17 mouse cellular contexts compared by ENCODE assay signal in genomic region chr9:53615246-53615645, GRCm38 (mm10).
"Had no signal": no experiment of that assay in that cellular context is flagged by ENCODE, and none has a peak within 500 bp of the region (broad histone marks: within the 10 kb centered on the region; RNA-seq: fewer than 3 reads in every experiment).

No protein-coding gene starts in this region.

- H3K4me3 ChIP-seq: layer of hippocampus, adult 2 months; left cerebral cortex, adult 2 months; liver, embryonic 13.5 days had no signal

- H3K27ac ChIP-seq: layer of hippocampus, adult 2 months; left cerebral cortex, adult 2 months; liver, embryonic 13.5 days; stomach, postnatal 0 days had no signal

- H3K27me3 ChIP-seq: liver, embryonic 13.5 days had no signal

- H3K4me2 ChIP-seq: liver, embryonic 13.5 days; midbrain, embryonic 11.5 days had no signal

- DNase-seq: kidney, postnatal 25 days; layer of hippocampus, adult 9-11 months; liver, embryonic 13.5 days; lung, adult 2 months; lung, postnatal 14 days; lung, postnatal 4 days; midbrain, embryonic 14.5 days; right cerebral cortex, adult 18-20 months; right cerebral cortex, postnatal 14 days; right cerebral cortex, postnatal 4 days; thymus, adult 2 months; thymus, postnatal 14 days; thymus, postnatal 4 days had no signal

- H3K9ac ChIP-seq: liver, embryonic 13.5 days had no signal

- H3K9me3 ChIP-seq: liver, embryonic 13.5 days had no signal
